Mouse (Mus musculus) hindbrain, embryonic 10.5 days (tissue): ENCODE measurements around the gene Hoxd3. TPM values are rescaled to one million over a fixed set of nuclear protein-coding genes. Genes with fewer than 3 reads are reported as not detected.

Experiments
- DNase-seq: peaks from one replicate; pipeline ENCODE4 v3.0.0-alpha.2; 2017; ENCODE audit warnings: low spot score
- H3K27ac ChIP-seq: fragments of 300-500 bp; sonication (generic); 2 replicates; pipeline ENCODE4 v1.5.1; 2016; ENCODE audit warnings: mild to moderate bottlenecking, moderate library complexity
- H3K27me3 ChIP-seq: fragments of 300-500 bp; sonication (generic); 2 replicates; pipeline ENCODE4 v1.6.1; 2016; ENCODE audit warnings: mild to moderate bottlenecking; ENCODE audit not compliant: poor library complexity, insufficient read depth, severe bottlenecking
- H3K36me3 ChIP-seq: fragments of 300-500 bp; sonication (generic); 2 replicates; pipeline ENCODE4 v1.6.1; 2016; ENCODE audit warnings: mild to moderate bottlenecking, moderate library complexity
- H3K4me1 ChIP-seq: fragments of 300-500 bp; sonication (generic); replicated peaks from 2 replicates; pipeline ENCODE4 v1.6.1; 2016; ENCODE audit warnings: mild to moderate bottlenecking
- H3K4me3 ChIP-seq: fragments of 300-500 bp; sonication (generic); 2 replicates; pipeline ENCODE4 v1.5.1; 2016; ENCODE audit warnings: mild to moderate bottlenecking, moderate library complexity
- H3K9me3 ChIP-seq: fragments of 300-500 bp; sonication (generic); 2 replicates; pipeline ENCODE4 v1.6.1; 2016; ENCODE audit warnings: mild to moderate bottlenecking, moderate library complexity
- WGBS: fragments of 180-500 bp; shearing (Covaris S2); methylation state at CpG from one replicate; pipeline ENCODE4 v1.1.7; 2016; 5-methylcytosine and 5-hydroxymethylcytosine counted together
- polyA plus RNA-seq: library from polyadenylated mRNA; unstranded; fragments of >200 nt; fragmentation: Nextera tagmentation; extraction: Ambion mirVana; gene quantifications from 2 replicates; pipeline ENCODE4 v1.2.1, GENCODE M21; 2016

Hoxd3 gene
- polyA plus RNA-seq, 1 experiment from 2014 or later = 55.9 TPM

- H3K36me3 ChIP-seq = no peaks in the 10 kb centered on the region
- H3K4me3 ChIP-seq = peak overlapping the region; percentile 45
- H3K9me3 ChIP-seq = no peaks in the 10 kb centered on the region
- under 1% methylated on average over 27 of the region's 27 CpGs for WGBS
- H3K27ac ChIP-seq = peak overlapping the region; percentile 84
- peaks cover 18% of the 10 kb centered on the region for H3K4me1 ChIP-seq
- peaks cover 100% of the 10 kb centered on the region for H3K27me3 ChIP-seq
- DNase-seq = peak; percentile 62
Measured at GRCm38 (mm10) chr2:74734996-74735811, 23.5 kb downstream of the Hoxd3 start.

- peak overlapping the region; percentile 84 for H3K27ac ChIP-seq
- H3K4me1 ChIP-seq = peaks cover 20% of the 10 kb centered on the region
- peak overlapping the region; percentile 45 for H3K4me3 ChIP-seq
- under 1% methylated on average over 42 of the region's 42 CpGs for WGBS
- peaks cover 100% of the 10 kb centered on the region for H3K27me3 ChIP-seq
- no peaks in the 10 kb centered on the region for H3K36me3 ChIP-seq
- peak; percentile 69 for DNase-seq
- H3K9me3 ChIP-seq = no peaks in the 10 kb centered on the region
Measured at GRCm38 (mm10) chr2:74735851-74736687, 24.3 kb downstream of the Hoxd3 start.

GRCm38 (mm10) chr2:74736688-74737577 is 25.2 kb downstream of the Hoxd3 start:
- Histone ChIP-seq H3K4me1 (peaks cover 16% of the 10 kb centered on the region), H3K9me3 (no peaks in the 10 kb centered on the region), H3K36me3 (no peaks in the 10 kb centered on the region), H3K27ac (peak overlapping the region; percentile 84), H3K27me3 (peaks cover 100% of the 10 kb centered on the region), H3K4me3 (peak overlapping the region; percentile 45)
- peak; percentile 29 for DNase-seq
- 2% methylated on average over 15 of the region's 15 CpGs for WGBS

- H3K4me3 ChIP-seq = peak overlapping the region; percentile 45
- WGBS = 2% methylated on average over 7 of the region's 7 CpGs
- peak; percentile 53 for DNase-seq
Measured at GRCm38 (mm10) chr2:74737578-74738070, 25.9 kb downstream of the Hoxd3 start.

GRCm38 (mm10) chr2:74738623-74739475 is 27.1 kb downstream of the Hoxd3 start:
- Histone ChIP-seq H3K4me3 (peak overlapping the region; percentile 45), H3K36me3 (no peaks in the 10 kb centered on the region), H3K9me3 (no peaks in the 10 kb centered on the region), H3K4me1 (peaks cover 10% of the 10 kb centered on the region), H3K27me3 (peaks cover 100% of the 10 kb centered on the region), H3K27ac (peak overlapping the region; percentile 84)
- DNase-seq = peak; percentile 37
- under 1% methylated on average over 20 of the region's 20 CpGs for WGBS

More at GRCm38 (mm10) chr2:74737578-74738070, 25.9 kb downstream of the Hoxd3 start:
- H3K4me1 ChIP-seq = peaks cover 14% of the 10 kb centered on the region
- H3K27ac ChIP-seq = peak overlapping the region; percentile 84
- H3K36me3 ChIP-seq = no peaks in the 10 kb centered on the region
- H3K9me3 ChIP-seq = no peaks in the 10 kb centered on the region
- H3K27me3 ChIP-seq = peaks cover 100% of the 10 kb centered on the region

- Histone ChIP-seq H3K27ac (peak overlapping the region; percentile 84), H3K9me3 (no peaks in the 10 kb centered on the region), H3K27me3 (peaks cover 100% of the 10 kb centered on the region), H3K4me1 (peaks cover 10% of the 10 kb centered on the region), H3K36me3 (no peaks in the 10 kb centered on the region), H3K4me3 (peak overlapping the region; percentile 45)
- WGBS = 4% methylated on average over 2 of the region's 2 CpGs
- DNase-seq = no peak
Measured at GRCm38 (mm10) chr2:74739476-74739800, 27.7 kb downstream of the Hoxd3 start.

- WGBS = 1% methylated on average over 14 of the region's 14 CpGs
- peaks cover 100% of the 10 kb centered on the region for H3K27me3 ChIP-seq
- H3K4me1 ChIP-seq = peaks cover 10% of the 10 kb centered on the region
- H3K36me3 ChIP-seq = no peaks in the 10 kb centered on the region
- no peaks in the 10 kb centered on the region for H3K9me3 ChIP-seq
- peak overlapping the region; percentile 84 for H3K27ac ChIP-seq
- peak; percentile 36 for DNase-seq
- H3K4me3 ChIP-seq = peak overlapping the region; percentile 45
Measured at GRCm38 (mm10) chr2:74739869-74740268, 28.1 kb downstream of the Hoxd3 start.

- Histone ChIP-seq H3K27ac (peak overlapping the region; percentile 84), H3K9me3 (no peaks in the 10 kb centered on the region), H3K4me3 (peak overlapping the region; percentile 45), H3K27me3 (peaks cover 100% of the 10 kb centered on the region), H3K4me1 (peaks cover 10% of the 10 kb centered on the region), H3K36me3 (no peaks in the 10 kb centered on the region)
- under 1% methylated on average over 43 of the region's 43 CpGs for WGBS
- DNase-seq = peak; percentile 56
Measured at GRCm38 (mm10) chr2:74740311-74741091, 28.8 kb downstream of the Hoxd3 start.

GRCm38 (mm10) chr2:74741252-74741978 is 29.7 kb downstream of the Hoxd3 start:
- peak overlapping the region; percentile 45; the same call in 1 of the 2 replicates for H3K4me3 ChIP-seq
- H3K9me3 ChIP-seq = no peaks in the 10 kb centered on the region
- peaks cover 7% of the 10 kb centered on the region for H3K4me1 ChIP-seq
- H3K36me3 ChIP-seq = no peaks in the 10 kb centered on the region
- H3K27me3 ChIP-seq = peaks cover 100% of the 10 kb centered on the region
- 22% methylated on average over 2 of the region's 3 CpGs for WGBS
- peak overlapping the region; percentile 84; the same call in 1 of the 2 replicates for H3K27ac ChIP-seq
- DNase-seq = no peak

GRCm38 (mm10) chr2:74741979-74742277 is 30.2 kb downstream of the Hoxd3 start:
- H3K36me3 ChIP-seq = no peaks in the 10 kb centered on the region
- DNase-seq = no peak
- peaks cover 100% of the 10 kb centered on the region for H3K27me3 ChIP-seq
- H3K4me3 ChIP-seq = no peak overlapping the region
- no peak overlapping the region for H3K27ac ChIP-seq
- peaks cover 12% of the 10 kb centered on the region for H3K4me1 ChIP-seq
- no peaks in the 10 kb centered on the region for H3K9me3 ChIP-seq
